Mouse (Mus musculus) central nervous system, embryonic 14 days (tissue): Measurements from ENCODE around the gene Tstd1. TPM values are rescaled to one million over a fixed set of nuclear protein-coding genes. Genes with fewer than 3 reads are reported as not detected.

Source experiments
- polyA plus RNA-seq: library from polyadenylated mRNA; depleted of rRNA; stranded (reverse); fragments of >200 nt; gene quantifications from 2 replicates; pipeline ENCODE4 v1.2.3, GENCODE M21; 2012; rRNA removed

The Tstd1 gene
- 4.9 and 5.7 TPM in 2 replicates for polyA plus RNA-seq

DNA sequence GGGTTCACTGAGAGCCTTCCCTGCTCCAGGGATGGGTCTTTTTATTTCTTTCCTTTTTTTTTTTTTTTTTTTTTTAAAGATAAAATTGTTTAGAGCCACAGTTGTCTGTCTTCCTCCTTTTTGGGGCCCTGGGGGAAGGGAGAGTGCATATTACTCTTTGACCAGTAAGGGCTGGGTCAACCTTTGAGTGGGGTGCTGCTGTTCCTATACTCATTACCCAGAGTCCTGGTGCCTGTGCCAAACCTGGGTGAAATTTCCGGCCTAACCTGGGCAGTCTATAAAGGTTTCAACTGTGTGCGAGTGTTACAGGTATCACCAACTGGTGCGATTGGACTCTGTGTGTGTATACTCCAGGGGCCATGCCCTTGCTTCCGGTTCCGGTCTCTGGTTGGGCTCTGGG is at the start of gene Tstd1:
Tstd1 (plus strand) TSS at position 213 of the 400 bp plus-strand sequence.

DNA sequence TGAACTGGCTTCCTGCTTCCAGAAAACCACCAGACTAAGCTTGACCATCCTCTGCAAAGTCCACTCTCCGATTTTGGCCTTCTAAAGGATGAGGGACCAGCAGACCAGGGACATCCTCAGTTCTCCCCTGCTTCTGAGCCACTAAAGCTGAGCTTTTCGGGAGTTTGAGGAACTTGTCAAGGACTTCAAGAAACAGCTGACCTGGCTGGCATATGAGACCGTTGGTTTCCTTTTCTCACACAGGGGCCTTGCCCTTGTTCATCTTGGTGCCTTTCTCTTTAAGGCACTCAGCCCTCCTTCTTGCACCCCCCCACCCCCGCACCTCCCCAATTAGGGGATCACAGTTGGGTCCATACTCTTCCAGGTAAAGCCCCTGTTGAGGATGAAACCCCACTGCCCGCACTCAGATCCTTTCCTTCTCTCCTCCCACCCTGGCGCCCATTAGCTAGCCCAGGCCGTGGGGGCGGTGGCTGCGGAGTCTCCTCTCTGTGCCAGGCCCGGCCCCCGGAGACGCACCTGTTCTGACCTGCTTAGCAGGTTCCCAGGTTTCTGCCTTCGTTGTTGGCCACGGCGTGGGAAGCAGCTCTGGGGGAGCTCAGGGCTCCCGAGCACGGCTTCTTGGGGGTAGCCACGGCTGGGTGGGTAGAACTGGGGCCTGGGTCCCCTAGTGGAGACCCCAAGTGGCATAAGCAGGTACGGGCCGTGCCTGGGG is 48.7 kb upstream of the Tstd1 start, which contains the start of gene Nectin4:
Nectin4 (plus strand) TSS at position 255 of the 712 bp plus-strand sequence.

GRCm38 (mm10) chr1:171388376-171389102 is 30.1 kb upstream of the Tstd1 start, which contains the start of gene Arhgap30:
Gene Arhgap30, plus strand, starts transcription at chr1:171388954.

DNA sequence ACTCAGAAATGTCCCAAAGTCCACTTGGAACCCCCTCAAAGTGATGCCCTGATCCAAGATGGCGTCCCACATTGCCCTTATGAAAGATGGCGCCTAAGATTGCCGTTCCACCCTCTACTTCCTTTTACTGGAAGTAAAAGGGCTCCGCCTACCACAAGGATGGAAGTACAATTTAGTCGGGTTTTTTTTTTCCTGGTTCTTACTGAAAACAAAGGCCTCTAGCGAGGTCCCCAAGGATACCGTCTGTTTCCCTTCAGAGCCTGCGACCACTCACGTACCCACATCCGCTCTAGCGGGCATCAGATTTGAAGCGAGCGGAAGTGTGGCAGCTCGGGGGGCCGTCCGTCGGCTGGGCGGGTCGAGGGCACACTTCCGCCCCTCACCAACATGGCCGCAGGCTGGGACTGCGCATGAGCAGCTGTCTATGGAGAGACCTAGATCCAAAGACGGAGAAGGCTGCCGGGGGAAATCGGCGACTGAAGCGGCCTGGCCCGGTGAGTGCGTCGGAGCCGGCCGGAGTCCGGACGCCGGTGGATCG is 7.7 kb upstream of the Tstd1 start, which contains the start of gene Usf1:
Usf1 (plus strand) TSS at position 367 of the 538 bp plus-strand sequence.

DNA sequence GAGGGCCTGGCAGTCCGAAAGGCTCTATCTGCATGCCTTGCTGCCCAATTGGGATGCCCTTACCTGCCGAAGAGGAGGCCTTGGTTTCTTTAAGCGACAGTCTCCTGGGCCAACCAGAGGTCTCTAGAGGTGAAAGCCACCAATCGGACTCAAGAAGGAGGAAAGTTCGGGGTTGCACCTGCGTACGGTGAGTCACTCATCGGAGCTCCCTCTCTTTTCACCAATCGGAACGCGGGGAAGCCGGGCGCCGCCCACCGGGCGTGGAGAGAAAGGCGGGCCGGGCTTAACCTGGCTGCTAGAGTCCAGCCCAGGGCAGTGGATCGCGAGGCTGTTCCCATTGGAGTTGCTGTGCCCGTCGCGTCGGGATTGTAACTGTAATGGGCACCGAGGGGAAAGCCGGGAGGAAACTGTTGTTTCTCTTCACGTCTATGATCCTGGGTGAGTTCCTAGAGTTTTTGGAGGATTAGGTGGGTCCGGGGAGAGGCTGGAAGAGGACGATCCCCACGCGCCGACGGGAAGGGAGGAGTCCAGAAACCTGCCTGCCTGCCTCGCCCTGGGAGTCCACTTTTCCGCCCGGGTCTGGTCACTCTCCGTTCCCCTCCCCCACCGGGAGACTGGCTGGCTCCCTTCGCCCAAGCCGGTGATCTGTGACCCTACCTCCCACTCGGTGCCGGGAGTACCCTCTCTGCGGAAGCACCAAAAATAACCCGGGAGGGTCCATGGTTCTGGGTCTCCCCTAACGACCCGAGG is 18.8 kb downstream of the Tstd1 start, which contains the start of gene F11r:
F11r (plus strand) TSS at position 272 of the 750 bp plus-strand sequence.

Other genes with a start within 250 kb of the Tstd1 start
- gene Pcp4l1, start 222.6 kb upstream of the Tstd1 start, polyA plus RNA-seq: 16.8 and 17.0 TPM in 2 replicates
- 0.09 and 0.16 TPM in 2 replicates for gene Nr1i3, start 204.9 kb upstream of the Tstd1 start, polyA plus RNA-seq
- 34.4 and 36.0 TPM in 2 replicates for gene Tomm40l, start 196.4 kb upstream of the Tstd1 start, polyA plus RNA-seq
- 2.5 and 3.0 TPM in 2 replicates for gene Apoa2, start 193.8 kb upstream of the Tstd1 start, polyA plus RNA-seq
- 24.0 and 25.7 TPM in 2 replicates for gene Fcer1g, start 184.5 kb upstream of the Tstd1 start, polyA plus RNA-seq
- 3.6 and 4.8 TPM in 2 replicates for gene Adamts4, start 168.5 kb upstream of the Tstd1 start, polyA plus RNA-seq
- 169 and 171 TPM in 2 replicates for gene Ndufs2, start 167.5 kb upstream of the Tstd1 start, polyA plus RNA-seq
- gene B4galt3, start 148.5 kb upstream of the Tstd1 start, polyA plus RNA-seq: 91.4 and 95.1 TPM in 2 replicates
- 97.8 and 102 TPM in 2 replicates for gene Ppox, start 137.7 kb upstream of the Tstd1 start, polyA plus RNA-seq
- gene Usp21, start 130.9 kb upstream of the Tstd1 start, polyA plus RNA-seq: 118 and 126 TPM in 2 replicates
- gene Ufc1, start 123.8 kb upstream of the Tstd1 start, polyA plus RNA-seq: 57.9 and 63.4 TPM in 2 replicates
- gene Dedd, start 89.7 kb upstream of the Tstd1 start, polyA plus RNA-seq: 67.0 and 67.4 TPM in 2 replicates
- 62.0 and 69.0 TPM in 2 replicates for gene Nit1, start 73.2 kb upstream of the Tstd1 start, polyA plus RNA-seq
- gene Pfdn2, start 73.2 kb upstream of the Tstd1 start, polyA plus RNA-seq: 121 TPM in 2 replicates
- gene Klhdc9, start 58.1 kb upstream of the Tstd1 start, polyA plus RNA-seq: 3.2 and 3.6 TPM in 2 replicates
- gene Nectin4, start 48.8 kb upstream of the Tstd1 start, polyA plus RNA-seq: 1.1 and 3.1 TPM in 2 replicates
- 0.92 and 1.1 TPM in 2 replicates for gene Arhgap30, start 29.9 kb upstream of the Tstd1 start, polyA plus RNA-seq
- 177 and 182 TPM in 2 replicates for gene Usf1, start 7.6 kb upstream of the Tstd1 start, polyA plus RNA-seq
- 4.1 and 7.2 TPM in 2 replicates for gene F11r, start 18.7 kb downstream of the Tstd1 start, polyA plus RNA-seq
- gene Alyref2, start 84.6 kb downstream of the Tstd1 start, polyA plus RNA-seq: 14.6 and 16.7 TPM in 2 replicates
- gene Itln1, start 116.4 kb downstream of the Tstd1 start, polyA plus RNA-seq: 0.06 TPM in 1 of 2 replicates, not detected in the other
- 0.04 TPM in 1 of 2 replicates, not detected in the other for gene Cd244a, start 140.3 kb downstream of the Tstd1 start, polyA plus RNA-seq
- gene Ly9, start 188.5 kb downstream of the Tstd1 start, polyA plus RNA-seq: 0.26 and 0.33 TPM in 2 replicates
- gene Slamf7, start 234.2 kb downstream of the Tstd1 start, polyA plus RNA-seq: 0.07 and 0.19 TPM in 2 replicates